Mouse (Mus musculus) forebrain, embryonic 13.5 days (tissue): ENCODE measurements around the gene Rapgef3. TPM values are rescaled to one million over a fixed set of nuclear protein-coding genes. Genes with fewer than 3 reads are reported as not detected.

Experiments
- ATAC-seq: fragments of 200-750 bp; cut with Nextera tagmentation; 2 replicates; pipeline ENCODE4 v1.8.0; 2017
- H3K27ac ChIP-seq: fragments of 300-500 bp; sonication (generic); 2 replicates; pipeline ENCODE4 v1.5.1; 2015; ENCODE audit warnings: inconsistent platforms, mild to moderate bottlenecking, moderate library complexity
- H3K27me3 ChIP-seq: fragments of 300-500 bp; sonication (generic); 2 replicates; pipeline ENCODE4 v1.6.1; 2015; ENCODE audit warnings: mild to moderate bottlenecking, inconsistent platforms
- H3K36me3 ChIP-seq: fragments of 300-500 bp; sonication (generic); 2 replicates; pipeline ENCODE4 v1.6.1; 2015; ENCODE audit warnings: mild to moderate bottlenecking, inconsistent platforms; ENCODE audit not compliant: poor library complexity, severe bottlenecking
- H3K4me1 ChIP-seq: fragments of 300-500 bp; sonication (generic); 2 replicates; pipeline ENCODE4 v1.6.1; 2015; ENCODE audit warnings: inconsistent platforms
- H3K4me2 ChIP-seq: fragments of 300-500 bp; sonication (generic); 2 replicates; pipeline ENCODE4 v1.6.1; 2015; ENCODE audit warnings: inconsistent platforms, mild to moderate bottlenecking, moderate library complexity
- H3K4me3 ChIP-seq: fragments of 300-500 bp; sonication (generic); 2 replicates; pipeline ENCODE4 v1.5.1; 2015; ENCODE audit warnings: mild to moderate bottlenecking, inconsistent platforms
- H3K9ac ChIP-seq: fragments of 300-500 bp; sonication (generic); 2 replicates; pipeline ENCODE4 v1.6.1; 2015; ENCODE audit warnings: mild to moderate bottlenecking, inconsistent platforms
- H3K9me3 ChIP-seq: fragments of 300-500 bp; sonication (generic); replicated peaks from 2 replicates; pipeline ENCODE4 v1.6.1; 2016; ENCODE audit warnings: inconsistent platforms
- WGBS: fragments of 180-500 bp; shearing (Covaris S2); methylation state at CpG from one replicate; pipeline ENCODE4 v1.1.7; 2015; 5-methylcytosine and 5-hydroxymethylcytosine counted together
- polyA plus RNA-seq: library from polyadenylated mRNA; unstranded; fragments of >200 nt; fragmentation: Nextera tagmentation; extraction: Ambion mirVana; gene quantifications from 2 replicates; pipeline ENCODE4 v1.2.1, GENCODE M21; 2015

Gene Rapgef3
- polyA plus RNA-seq, 1 experiment from 2014 or later: 6.7 TPM

DNA sequence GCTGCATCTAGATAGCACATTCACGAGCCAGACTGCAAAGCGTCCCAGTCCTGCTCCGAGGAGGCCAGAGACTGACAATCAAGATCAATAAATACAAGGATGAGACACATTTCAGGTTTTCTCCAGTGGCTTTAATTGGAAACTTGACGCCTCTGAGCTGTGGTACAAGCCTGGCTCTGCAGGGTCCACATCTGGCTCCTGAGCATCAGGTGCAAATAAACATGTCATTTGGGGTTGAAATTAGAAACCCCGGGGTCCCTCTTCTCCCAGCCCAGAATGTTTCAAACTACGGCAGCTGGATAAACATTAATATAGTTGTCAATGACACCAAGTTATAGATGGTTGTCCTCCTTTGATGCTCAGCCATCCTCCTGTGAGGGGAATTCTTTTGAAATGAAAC is 56.9 kb downstream of the Rapgef3 start:
- Histone ChIP-seq H3K4me1 (peaks cover 6% of the 10 kb centered on the region), H3K9ac (no peak overlapping the region), H3K27me3 (no peaks in the 10 kb centered on the region; the same call in 1 of the 2 replicates), H3K27ac (no peak overlapping the region), H3K4me3 (no peak overlapping the region), H3K9me3 (no peaks in the 10 kb centered on the region), H3K4me2 (no peak overlapping the region), H3K36me3 (no peaks in the 10 kb centered on the region)
- ATAC-seq: no peak
- 89% methylated on average over 6 of the region's 6 CpGs for WGBS

- WGBS: under 1% methylated on average over 68 of the region's 71 CpGs
- Histone ChIP-seq H3K4me1 (peaks cover 20% of the 10 kb centered on the region), H3K27me3 (no peaks in the 10 kb centered on the region), H3K36me3 (peaks cover 24% of the 10 kb centered on the region), H3K4me3 (peak within 1 kb of the TSS; percentile 96), H3K4me2 (peak within 1 kb of the TSS; percentile 84), H3K9me3 (no peaks in the 10 kb centered on the region), H3K9ac (peak within 1 kb of the TSS; percentile 97), H3K27ac (no peak within 1 kb of the TSS)
- peak; percentile 97 for ATAC-seq
Measured at GRCm38 (mm10) chr15:97705211-97706050, 62.3 kb downstream of the Rapgef3 start, which contains the start of gene Rpap3. Gene Rpap3, minus strand, starts transcription at chr15:97705825.

- no peak overlapping the region for H3K9ac ChIP-seq
- ATAC-seq: no peak
Measured at GRCm38 (mm10) chr15:97696616-97697015, 71.2 kb downstream of the Rapgef3 start.

More at GRCm38 (mm10) chr15:97696616-97697015, 71.2 kb downstream of the Rapgef3 start:
- Histone ChIP-seq H3K27me3 (no peaks in the 10 kb centered on the region), H3K36me3 (peaks cover 94% of the 10 kb centered on the region), H3K4me1 (no peaks in the 10 kb centered on the region), H3K27ac (no peak overlapping the region), H3K4me2 (no peak overlapping the region), H3K4me3 (no peak overlapping the region), H3K9me3 (no peaks in the 10 kb centered on the region)
- WGBS: 91% methylated on average over 10 of the region's 10 CpGs

Other genes with a start within 250 kb of the Rapgef3 start
- gene Rpap3, start 62.1 kb downstream of the Rapgef3 start, polyA plus RNA-seq: 30.1 and 32.7 TPM in 2 replicates
- 0.25 and 0.26 TPM in 2 replicates for gene Endou, start 36.6 kb downstream of the Rapgef3 start, polyA plus RNA-seq
- gene Slc48a1, start 10.5 kb upstream of the Rapgef3 start, polyA plus RNA-seq: 44.1 and 45.2 TPM in 2 replicates
- 20.3 and 23.3 TPM in 2 replicates for gene Hdac7, start 76.5 kb upstream of the Rapgef3 start, polyA plus RNA-seq
- 0.05 TPM in 1 of 2 replicates, not detected in the other for gene Vdr, start 142.7 kb upstream of the Rapgef3 start, polyA plus RNA-seq
- 46.9 and 56.2 TPM in 2 replicates for gene Tmem106c, start 196.2 kb upstream of the Rapgef3 start, polyA plus RNA-seq
- gene Col2a1, start 236.7 kb upstream of the Rapgef3 start, polyA plus RNA-seq: 31.8 and 39.6 TPM in 2 replicates